Mouse (Mus musculus): ENCODE data around the gene Nme4. TPM values are rescaled to one million over a fixed set of nuclear protein-coding genes. Genes with fewer than 3 reads are reported as not detected.

The Nme4 gene
- polyA plus RNA-seq, 1 experiment from 2014 or later: 50.8 TPM

- no peak for ATAC-seq (ENCODE audit: low FRiP score, low read depth)
- H3K9ac ChIP-seq: no peak overlapping the region
- no peaks in the 10 kb centered on the region for H3K36me3 ChIP-seq
- H3K4me2 ChIP-seq (replicated peaks): no peak overlapping the region
- H3K27ac ChIP-seq: no peak overlapping the region
- no peaks in the 10 kb centered on the region for H3K9me3 ChIP-seq
- peaks cover 7% of the 10 kb centered on the region for H3K27me3 ChIP-seq (replicated peaks)
- WGBS: 62% methylated on average over 3 of the region's 3 CpGs
- no peak overlapping the region for H3K4me3 ChIP-seq
- H3K4me1 ChIP-seq: no peaks in the 10 kb centered on the region
Observed at GRCm38 (mm10) chr17:26075246-26075645, 20.2 kb downstream of the Nme4 start.

GRCm38 (mm10) chr17:26070136-26070535 lies 25.3 kb downstream of the Nme4 start:
- Histone ChIP-seq H3K4me2 (replicated peaks) (peak overlapping the region; percentile 95), H3K36me3 (peaks cover 3% of the 10 kb centered on the region), H3K4me1 (peaks cover 34% of the 10 kb centered on the region), H3K27me3 (replicated peaks) (peaks cover 7% of the 10 kb centered on the region), H3K9ac (peak overlapping the region; percentile 94; the same call in 1 of the 2 replicates), H3K4me3 (peak overlapping the region; percentile 85; the same call in 1 of the 2 replicates), H3K9me3 (no peaks in the 10 kb centered on the region), H3K27ac (no peak overlapping the region)
- 42% methylated on average over 6 of the region's 6 CpGs for WGBS
- ATAC-seq (ENCODE audit: low FRiP score, low read depth): no peak

- peak; percentile 95 for ATAC-seq (ENCODE audit: low FRiP score, low read depth)
Observed at GRCm38 (mm10) chr17:26068831-26069739, 26.3 kb downstream of the Nme4 start, which contains the start of gene Rab11fip3. TSS of gene Rab11fip3 (minus strand) at chr17:26069555.

GRCm38 (mm10) chr17:26068024-26068830 lies 27.2 kb downstream of the Nme4 start:
- Histone ChIP-seq H3K9me3 (no peaks in the 10 kb centered on the region), H3K4me1 (peaks cover 50% of the 10 kb centered on the region), H3K36me3 (peaks cover 17% of the 10 kb centered on the region), H3K27ac (peak overlapping the region; percentile 92; the same call in 1 of the 2 replicates), H3K27me3 (replicated peaks) (peaks cover 7% of the 10 kb centered on the region), H3K9ac (peak overlapping the region; percentile 94), H3K4me3 (peak overlapping the region; percentile 85), H3K4me2 (replicated peaks) (peak overlapping the region; percentile 95)
- no peak; the same call in 1 of the 2 replicates for ATAC-seq (ENCODE audit: low FRiP score, low read depth)
- WGBS: 1% methylated on average over 44 of the region's 44 CpGs

More at GRCm38 (mm10) chr17:26068831-26069739, 26.3 kb downstream of the Nme4 start, which contains the start of gene Rab11fip3:
- H3K9ac ChIP-seq: peak within 1 kb of the TSS; percentile 94
- H3K4me3 ChIP-seq: peak within 1 kb of the TSS; percentile 85
- under 1% methylated on average over 94 of the region's 94 CpGs for WGBS
- peaks cover 12% of the 10 kb centered on the region for H3K36me3 ChIP-seq
- peak within 1 kb of the TSS; percentile 92 for H3K27ac ChIP-seq
- peaks cover 44% of the 10 kb centered on the region for H3K4me1 ChIP-seq
- peak within 1 kb of the TSS; percentile 95 for H3K4me2 ChIP-seq (replicated peaks)
- H3K9me3 ChIP-seq: no peaks in the 10 kb centered on the region
- peaks cover 7% of the 10 kb centered on the region for H3K27me3 ChIP-seq (replicated peaks)

- WGBS: 93% methylated on average over 7 of the region's 7 CpGs
- Histone ChIP-seq H3K4me2 (replicated peaks) (peak overlapping the region; percentile 95), H3K27me3 (replicated peaks) (peaks cover 7% of the 10 kb centered on the region), H3K9ac (0 out of 2 replicates have a peak overlapping the region, but pooled peaks have one; percentile 94), H3K36me3 (peaks cover 23% of the 10 kb centered on the region), H3K27ac (no peak overlapping the region), H3K9me3 (no peaks in the 10 kb centered on the region), H3K4me1 (peaks cover 58% of the 10 kb centered on the region), H3K4me3 (peak overlapping the region; percentile 85)
- no peak for ATAC-seq (ENCODE audit: low FRiP score, low read depth)
Observed at GRCm38 (mm10) chr17:26066488-26067020, 28.8 kb downstream of the Nme4 start.

- WGBS: 78% methylated on average over 6 of the region's 6 CpGs
Observed at GRCm38 (mm10) chr17:26064916-26065315, 30.5 kb downstream of the Nme4 start.

GRCm38 (mm10) chr17:26057787-26058567 lies 37.4 kb downstream of the Nme4 start:
- no peak for ATAC-seq (ENCODE audit: low FRiP score, low read depth)

More at GRCm38 (mm10) chr17:26064916-26065315, 30.5 kb downstream of the Nme4 start:
- H3K27ac ChIP-seq: no peak overlapping the region
- peak overlapping the region; percentile 45 for H3K4me2 ChIP-seq (replicated peaks)
- ATAC-seq (ENCODE audit: low FRiP score, low read depth): no peak
- H3K4me3 ChIP-seq: peak overlapping the region; percentile 13; the same call in 1 of the 2 replicates
- no peaks in the 10 kb centered on the region for H3K9me3 ChIP-seq
- 0 out of 2 replicates have a peak overlapping the region, but pooled peaks have one; percentile 29 for H3K9ac ChIP-seq
- no peaks in the 10 kb centered on the region for H3K27me3 ChIP-seq (replicated peaks)
- H3K4me1 ChIP-seq: peaks cover 60% of the 10 kb centered on the region
- peaks cover 23% of the 10 kb centered on the region for H3K36me3 ChIP-seq

GRCm38 (mm10) chr17:26057278-26057677 lies 38.1 kb downstream of the Nme4 start:
- no peaks in the 10 kb centered on the region for H3K9me3 ChIP-seq
- no peak for ATAC-seq (ENCODE audit: low FRiP score, low read depth)
- peaks cover 50% of the 10 kb centered on the region for H3K36me3 ChIP-seq
- no peak overlapping the region for H3K27ac ChIP-seq
- no peaks in the 10 kb centered on the region for H3K27me3 ChIP-seq (replicated peaks)
- no peak overlapping the region for H3K9ac ChIP-seq
- WGBS: 93% methylated on average over 8 of the region's 8 CpGs
- no peak overlapping the region for H3K4me3 ChIP-seq
- H3K4me2 ChIP-seq (replicated peaks): no peak overlapping the region
- H3K4me1 ChIP-seq: peaks cover 11% of the 10 kb centered on the region; the same call in 1 of the 2 replicates

More at GRCm38 (mm10) chr17:26057787-26058567, 37.4 kb downstream of the Nme4 start:
- H3K4me2 ChIP-seq (replicated peaks): no peak overlapping the region
- 88% methylated on average over 9 of the region's 9 CpGs for WGBS
- no peaks in the 10 kb centered on the region for H3K9me3 ChIP-seq
- no peak overlapping the region for H3K4me3 ChIP-seq
- H3K27me3 ChIP-seq (replicated peaks): no peaks in the 10 kb centered on the region
- peaks cover 11% of the 10 kb centered on the region; the same call in 1 of the 2 replicates for H3K4me1 ChIP-seq
- peaks cover 54% of the 10 kb centered on the region for H3K36me3 ChIP-seq
- no peak overlapping the region for H3K9ac ChIP-seq
- no peak overlapping the region for H3K27ac ChIP-seq

GRCm38 (mm10) chr17:26055164-26055563 lies 40.2 kb downstream of the Nme4 start:
- Histone ChIP-seq H3K4me1 (0 out of 2 replicates have a peak, but pooled peaks cover 2% of the 10 kb centered on the region), H3K36me3 (peaks cover 59% of the 10 kb centered on the region), H3K4me3 (no peak overlapping the region), H3K9ac (no peak overlapping the region), H3K9me3 (no peaks in the 10 kb centered on the region), H3K27me3 (replicated peaks) (no peaks in the 10 kb centered on the region), H3K27ac (no peak overlapping the region), H3K4me2 (replicated peaks) (no peak overlapping the region)
- ATAC-seq (ENCODE audit: low FRiP score, low read depth): no peak
- WGBS: 52% methylated on average over 6 of the region's 6 CpGs

- no peaks in the 10 kb centered on the region for H3K27me3 ChIP-seq (replicated peaks)
- H3K36me3 ChIP-seq: peaks cover 56% of the 10 kb centered on the region
- H3K27ac ChIP-seq: no peak overlapping the region
- no peaks in the 10 kb centered on the region for H3K4me1 ChIP-seq
- no peak overlapping the region for H3K9ac ChIP-seq
- H3K4me3 ChIP-seq: no peak overlapping the region
- no peak for ATAC-seq (ENCODE audit: low FRiP score, low read depth)
- WGBS: 60% methylated on average over 17 of the region's 17 CpGs
- H3K4me2 ChIP-seq (replicated peaks): no peak overlapping the region
- H3K9me3 ChIP-seq: no peaks in the 10 kb centered on the region
Observed at GRCm38 (mm10) chr17:26054133-26054845, 41.1 kb downstream of the Nme4 start.

Measured in neural tube, embryonic 12.5 days (tissue).